Mouse (Mus musculus) cerebellum, postnatal 4 days (tissue): ENCODE data around the gene Cdc5l.
A peak's percentile ranks its signal among the peaks of the same experiment; 100 is the strongest.
"Not testable (repeated sequence)": the region's sequence is repeated elsewhere in the genome, so short reads cannot be mapped to it uniquely, and the experiment has no call there.

Source experiments
- DNase-seq, 2 experiments: peaks; one replicate each; pipeline ENCODE4 v3.0.0; 2022; ENCODE audit warnings: low spot score in 2 of 2, mixed read lengths in 1 of 2

The Cdc5l gene

DNA sequence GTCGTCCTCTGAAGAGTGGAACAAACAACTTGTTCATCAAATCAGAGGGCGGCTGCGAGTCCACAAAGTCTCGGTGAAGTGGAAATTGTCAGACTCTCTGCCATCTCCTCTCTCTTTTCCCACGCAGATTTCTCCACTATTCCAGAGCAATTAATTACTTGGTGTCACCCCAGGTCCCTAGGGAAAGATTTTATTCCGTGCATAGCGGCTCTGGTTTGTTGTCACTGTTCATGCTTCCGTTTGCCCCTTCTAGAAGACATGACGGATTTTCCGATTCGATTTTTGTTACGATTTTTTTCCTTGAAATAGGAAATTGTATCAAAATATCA, 689 bp upstream of the Cdc5l start:
- no peak for DNase-seq

DNA sequence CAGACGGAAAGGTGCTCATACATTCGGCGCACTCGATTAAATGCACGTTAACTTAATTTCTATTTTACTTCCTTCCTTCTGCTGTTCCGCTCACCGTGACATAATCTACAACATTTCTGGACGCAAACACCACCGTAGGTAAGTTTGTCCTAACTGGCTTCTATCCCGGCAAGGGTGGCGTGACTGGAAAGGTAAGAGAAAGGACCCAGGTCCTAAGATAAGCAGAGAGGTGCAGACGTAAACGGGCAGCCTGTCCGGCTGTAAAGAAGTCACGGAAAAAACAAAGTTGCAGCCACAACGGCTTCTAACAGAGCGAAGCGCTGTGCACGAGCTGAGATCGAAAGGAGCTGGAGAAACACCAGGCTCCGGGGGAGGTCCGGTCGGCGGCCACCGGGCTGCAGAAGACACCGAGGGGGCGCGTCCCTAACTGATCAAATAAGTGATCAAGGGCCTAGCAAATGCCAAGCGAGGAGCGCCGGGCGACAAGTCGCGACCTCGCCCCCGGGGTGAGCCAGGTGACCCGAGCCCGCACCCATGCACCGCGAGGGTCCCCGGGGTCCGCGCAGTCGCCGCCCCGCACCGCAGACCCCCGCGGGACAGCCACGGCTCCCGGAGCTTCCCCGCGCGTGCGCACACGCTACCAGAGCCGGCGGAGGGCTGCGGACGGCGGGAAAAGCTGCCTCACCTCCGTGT, 685 bp downstream of the Cdc5l start:
- peak in 1 of 2 experiments; percentile 23 for DNase-seq

DNA sequence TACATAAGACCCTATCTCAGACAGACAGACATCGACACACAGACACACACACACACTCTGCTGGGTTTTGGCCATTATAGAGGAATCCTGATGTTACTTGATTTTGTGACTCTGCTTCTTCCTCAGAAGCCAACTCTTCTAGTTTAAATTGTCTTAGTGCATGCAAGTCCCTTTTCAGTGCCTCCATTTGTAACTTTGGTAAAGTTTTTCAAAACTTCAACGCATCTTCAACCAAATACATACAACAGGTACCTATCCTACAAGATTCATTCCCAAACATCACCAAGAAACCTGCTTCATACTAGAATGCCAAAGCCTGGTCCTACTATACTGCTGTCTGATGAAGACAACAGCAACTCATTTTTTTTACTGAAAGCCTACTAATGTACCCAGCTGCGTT, 1.5 kb downstream of the Cdc5l start:
- DNase-seq = no peak

DNA sequence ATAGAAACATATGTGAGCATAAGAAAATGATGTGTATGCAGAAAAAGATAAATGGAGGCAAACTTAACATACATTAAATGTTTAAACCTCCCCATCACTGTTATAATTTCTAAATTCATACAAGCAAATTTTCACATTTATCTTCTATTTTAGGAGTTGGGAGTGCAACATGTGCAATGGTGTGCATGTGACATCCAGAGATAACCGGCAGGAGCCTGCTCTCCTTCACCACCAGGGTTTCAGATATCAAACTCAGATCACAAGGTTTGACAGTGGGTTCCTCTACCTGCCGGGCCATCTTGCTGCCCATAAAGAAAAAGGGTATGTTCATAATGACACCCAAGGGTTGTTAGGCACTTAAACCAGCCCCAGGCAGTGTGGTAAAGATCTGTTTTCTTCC, 16.1 kb downstream of the Cdc5l start:
- DNase-seq = no peak

DNA sequence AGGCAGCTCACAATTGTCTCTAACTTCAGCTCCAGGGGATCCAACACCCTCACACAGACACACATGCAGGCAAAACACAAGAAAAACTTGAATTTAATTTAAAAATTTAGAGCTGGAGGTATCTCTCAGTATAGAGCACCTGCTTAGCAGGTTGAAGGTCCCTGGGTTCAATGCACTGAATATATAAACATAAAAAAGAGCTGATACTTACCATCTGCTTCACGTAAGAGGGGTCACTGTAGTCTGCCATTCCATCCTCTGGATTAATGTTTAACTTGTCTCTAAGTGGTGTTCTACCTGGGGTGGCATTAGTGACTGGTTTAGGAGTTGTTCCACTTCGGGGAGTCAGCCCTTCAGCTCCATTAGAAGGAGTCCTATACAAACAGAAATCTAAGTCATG, 21.9 kb downstream of the Cdc5l start:
- not testable (repeated sequence) for DNase-seq

DNA sequence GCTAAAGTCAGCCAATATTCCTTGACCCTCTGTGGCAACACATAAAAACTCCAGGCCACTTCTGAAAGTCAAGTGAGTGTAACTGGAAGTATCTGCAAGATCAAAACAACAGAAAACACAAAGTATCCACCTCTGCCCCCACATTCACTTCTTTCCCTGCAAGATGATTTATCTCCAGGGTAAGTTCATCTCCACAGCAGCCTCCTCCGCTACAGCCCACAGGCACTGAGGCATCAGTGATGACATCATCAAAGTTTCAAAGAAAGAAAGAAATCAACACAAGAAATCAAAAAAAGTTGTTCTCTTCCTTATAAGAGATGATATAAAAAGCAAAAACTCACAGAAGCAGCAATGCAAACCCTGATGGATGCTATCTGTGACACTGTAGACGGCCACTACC, 24.8 kb downstream of the Cdc5l start:
- no peak for DNase-seq

DNA sequence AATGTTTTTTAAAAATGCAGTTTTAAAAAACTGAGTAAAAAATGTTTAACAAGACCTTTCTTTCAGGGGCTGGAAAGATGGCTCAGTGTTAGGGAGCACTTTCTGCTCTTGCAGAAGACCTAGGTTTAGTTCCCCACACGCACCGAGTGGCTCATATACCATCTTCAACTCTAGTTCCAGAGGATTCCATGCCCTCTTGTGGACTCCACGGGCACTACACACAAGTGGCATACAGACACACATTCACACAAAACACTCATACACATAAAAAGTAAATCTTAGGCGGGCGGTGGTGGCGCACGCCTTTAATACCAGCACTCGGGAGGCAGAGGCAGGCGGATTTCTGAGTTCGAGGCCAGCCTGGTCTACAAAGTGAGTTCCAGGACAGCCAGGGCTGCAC, 27.3 kb downstream of the Cdc5l start:
- peak in 1 of 2 experiments; percentile 8 for DNase-seq

DNA sequence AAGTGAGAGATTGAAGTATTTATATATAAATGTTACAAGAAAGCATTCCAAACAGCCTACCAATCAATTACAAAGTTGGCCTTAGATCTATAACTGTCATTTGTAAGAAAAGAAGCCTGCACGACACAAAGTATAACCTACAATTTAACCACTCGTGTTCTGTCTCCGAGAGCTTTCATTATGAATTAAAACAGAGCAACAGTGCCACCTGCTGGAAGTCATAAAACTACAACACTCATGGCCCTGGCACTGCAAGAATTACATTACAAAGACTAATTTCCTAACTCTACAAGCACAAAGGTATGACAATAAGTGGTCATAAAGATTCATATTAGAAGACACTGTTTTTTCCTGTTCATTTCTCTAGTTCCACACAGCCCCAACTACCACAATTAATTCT, 30.3 kb downstream of the Cdc5l start:
- peak in 1 of 2 experiments; percentile 39 for DNase-seq

DNA sequence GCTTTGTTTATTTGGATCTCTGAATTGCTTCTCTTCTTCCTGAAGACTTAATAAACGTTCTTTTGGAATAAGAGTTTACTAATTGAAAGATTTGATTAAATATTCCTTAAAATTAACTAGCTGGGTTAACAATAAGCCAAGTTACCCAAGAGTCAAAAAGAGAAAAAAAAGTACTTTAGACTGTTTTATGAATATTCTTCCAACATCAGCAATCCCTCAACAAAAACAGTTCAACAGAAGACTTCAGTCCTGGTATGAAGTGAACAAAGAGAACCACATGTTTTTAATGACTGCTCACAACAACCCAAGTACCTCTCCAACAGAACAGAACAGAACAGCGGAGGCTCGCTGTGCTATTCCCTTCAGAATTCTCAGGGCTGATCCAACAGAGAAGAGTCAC, 30.9 kb downstream of the Cdc5l start:
- no peak for DNase-seq

DNA sequence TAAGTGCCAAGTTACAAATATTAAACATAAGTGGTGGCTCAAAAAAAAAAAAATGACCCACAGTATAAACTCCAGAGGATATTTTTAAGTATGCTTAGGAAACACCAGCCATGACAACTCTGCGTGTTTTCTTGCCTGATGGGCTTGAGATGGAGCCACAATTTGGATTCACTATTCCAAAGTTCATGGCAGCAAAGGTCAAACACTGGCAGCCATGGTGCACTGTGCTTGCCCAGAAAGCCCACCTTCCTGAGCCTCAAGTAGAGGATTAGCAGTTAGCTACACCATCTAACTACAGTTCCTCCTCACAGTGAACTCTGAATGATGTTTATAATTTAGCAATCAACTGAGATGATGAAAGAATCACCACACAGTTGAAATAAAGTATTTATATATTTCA, 31.4 kb downstream of the Cdc5l start:
- no peak for DNase-seq

DNA sequence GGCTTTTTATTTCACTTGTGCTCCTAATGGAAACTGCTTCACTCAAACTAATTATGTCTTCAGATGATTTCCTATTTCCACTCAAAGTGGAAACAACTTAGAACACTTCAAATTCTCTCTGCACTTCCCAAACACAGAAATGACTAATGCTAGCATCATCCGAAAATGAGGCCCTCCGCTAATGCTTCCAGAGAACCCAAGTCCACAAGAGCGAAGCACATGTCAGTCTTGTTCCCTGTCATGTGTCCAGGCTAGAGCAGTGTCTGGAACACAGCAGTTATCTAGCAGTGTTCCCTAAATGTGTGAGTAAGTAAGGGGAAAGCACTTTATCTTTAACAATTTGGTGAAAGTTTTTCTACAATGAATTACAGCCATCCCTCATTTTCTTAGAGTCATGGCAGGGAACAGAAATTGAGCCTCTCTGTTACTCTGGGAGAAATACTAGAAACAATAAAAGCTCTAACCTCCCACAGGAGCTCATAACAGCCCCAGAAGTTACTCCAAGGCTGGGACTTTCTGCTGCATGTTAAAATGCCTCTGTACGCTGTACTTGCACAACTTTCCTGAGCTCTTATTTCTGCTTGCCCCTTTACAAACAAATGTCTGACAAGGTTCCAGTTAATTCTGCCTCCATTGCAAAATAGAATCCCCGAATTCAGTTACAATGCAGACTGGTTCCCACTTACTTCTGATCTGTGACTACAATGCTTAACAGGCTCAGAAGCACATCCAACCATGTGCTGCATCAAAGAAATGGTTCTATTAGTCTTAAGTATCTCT, 32.2 kb downstream of the Cdc5l start:
- DNase-seq = no peak

DNA sequence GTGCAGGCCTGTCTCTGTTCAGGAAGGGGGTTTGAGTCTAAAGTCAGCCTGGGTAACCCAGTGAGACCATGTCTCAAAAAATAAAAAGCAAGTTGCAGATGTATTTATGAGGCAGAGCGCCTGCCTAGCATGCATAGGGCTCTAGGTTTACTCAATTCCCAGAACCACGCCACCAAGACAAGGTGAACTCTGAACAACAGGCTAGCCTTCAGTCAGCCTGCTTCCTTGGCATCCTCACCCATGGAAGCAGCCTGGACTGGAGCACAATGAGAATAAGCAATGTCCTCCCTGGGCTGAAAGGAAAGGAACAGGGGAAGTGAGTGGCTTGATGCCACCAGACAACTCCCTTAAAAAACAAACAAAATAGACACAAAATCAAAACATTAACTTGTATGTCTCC, 35.5 kb downstream of the Cdc5l start:
- DNase-seq = no peak

DNA sequence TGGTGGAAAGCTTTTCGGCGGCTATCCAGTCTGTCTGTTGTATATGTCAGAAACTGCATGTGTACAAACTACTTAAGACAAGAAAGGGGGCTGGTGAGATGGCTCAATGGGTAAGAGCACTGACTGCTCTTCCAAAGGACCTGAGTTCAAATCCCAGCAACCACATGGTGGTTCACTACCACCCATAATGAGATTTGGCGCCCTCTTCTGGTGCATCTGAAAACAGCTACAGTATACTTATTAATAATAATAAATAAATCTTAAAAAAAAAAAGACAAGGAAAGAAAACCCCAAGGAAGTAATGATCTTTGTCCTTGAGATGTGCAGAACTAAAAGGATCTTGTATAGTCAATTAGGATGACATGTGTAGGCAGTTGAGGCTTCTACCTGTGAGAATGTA, 36.0 kb downstream of the Cdc5l start:
- DNase-seq = no peak

DNA sequence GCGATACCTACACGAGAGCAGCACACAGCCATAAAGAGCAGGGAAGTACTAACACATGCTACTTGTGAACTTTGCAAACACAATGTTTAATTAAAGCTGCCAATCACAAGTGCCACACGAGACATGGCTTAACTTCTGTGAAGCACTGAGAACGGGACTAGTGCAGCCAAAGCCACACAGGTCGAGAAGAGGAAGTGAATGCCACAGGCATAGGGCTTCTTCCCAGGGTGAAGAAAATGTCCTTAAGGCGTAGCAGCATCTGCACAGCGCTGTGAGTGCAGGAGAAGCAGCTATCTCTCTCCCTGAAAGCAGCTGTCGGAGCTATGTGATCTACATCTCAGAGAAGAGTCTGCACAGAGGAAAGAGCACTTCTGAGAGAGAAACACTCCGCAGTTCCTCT, 38.9 kb downstream of the Cdc5l start:
- no peak for DNase-seq

DNA sequence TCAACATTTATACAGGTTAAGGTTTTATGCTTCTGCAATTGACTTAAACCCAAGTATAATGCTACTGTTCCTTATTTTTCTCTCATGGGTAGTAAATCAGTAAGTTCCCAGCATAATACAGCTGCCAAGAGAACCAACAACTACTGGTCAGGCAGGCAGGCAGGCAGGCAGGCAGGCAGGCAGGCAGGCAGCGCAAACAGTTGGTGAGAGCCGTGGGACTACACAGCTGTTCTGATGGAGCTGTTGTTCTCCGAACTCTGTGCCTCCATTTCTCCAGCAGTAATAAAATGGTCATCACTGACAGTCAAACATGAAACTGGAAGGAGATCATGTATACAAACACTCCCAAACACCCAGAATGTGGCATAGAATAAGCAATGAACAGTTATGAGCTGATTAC, 39.8 kb downstream of the Cdc5l start:
- DNase-seq = no peak

DNA sequence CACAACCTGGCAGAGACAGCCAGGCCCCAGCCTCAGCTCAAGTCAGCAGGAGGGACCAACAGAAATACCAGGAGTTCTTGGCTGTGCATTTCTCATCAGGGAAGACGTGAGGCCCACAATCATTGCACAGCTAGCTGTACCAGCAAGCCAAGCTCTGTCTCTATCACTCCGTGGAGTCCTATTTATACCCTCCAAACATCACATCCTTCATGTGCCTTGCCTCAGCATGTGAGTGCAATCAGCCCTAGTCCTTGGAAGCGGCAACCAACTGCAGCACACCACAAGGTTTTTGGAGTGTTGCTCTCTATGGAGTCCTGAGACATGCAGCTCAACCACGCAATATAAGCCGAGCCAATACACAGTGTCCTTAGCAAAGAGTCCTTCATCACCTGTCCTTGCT, 43.6 kb downstream of the Cdc5l start:
- no peak for DNase-seq

DNA sequence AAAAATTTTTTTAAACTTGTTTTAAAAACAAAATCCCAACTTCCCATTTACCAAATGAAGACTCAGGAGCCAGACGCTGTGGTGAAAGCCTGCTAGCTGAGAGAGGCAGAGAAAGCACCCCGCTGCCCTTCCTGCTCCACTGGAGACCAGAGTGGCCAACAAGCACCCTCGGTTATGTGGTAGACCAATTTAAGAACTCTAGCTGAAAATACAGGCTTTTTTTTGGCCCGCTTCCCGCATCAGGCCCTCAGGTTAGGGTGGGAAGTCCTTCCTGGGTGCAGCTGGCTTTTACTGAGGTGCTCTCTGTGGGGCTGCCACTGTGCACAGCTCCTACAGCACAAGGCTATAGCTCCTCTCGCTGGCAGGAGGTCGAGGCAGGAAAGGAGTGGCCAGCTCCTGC, 46.6 kb downstream of the Cdc5l start:
- DNase-seq = no peak

DNA sequence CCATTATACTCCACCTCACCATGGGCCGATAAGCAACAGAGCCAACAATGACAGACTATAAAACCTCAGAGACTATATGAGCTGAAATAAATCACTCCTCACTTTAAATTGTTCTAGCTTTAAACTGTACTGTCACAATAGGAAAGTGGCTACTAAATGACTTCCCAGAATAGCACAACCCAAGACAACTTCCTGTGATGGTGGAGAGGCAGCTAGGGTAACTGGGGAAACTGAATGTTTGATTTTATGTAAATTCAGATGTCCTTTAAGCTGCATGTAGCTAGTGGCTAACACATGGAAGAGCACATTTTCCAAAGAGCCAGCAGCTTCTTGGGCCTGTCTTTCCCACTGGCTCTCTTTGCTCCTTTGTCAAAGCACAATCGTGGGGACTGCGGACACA, 50.2 kb downstream of the Cdc5l start:
- no peak for DNase-seq

DNA sequence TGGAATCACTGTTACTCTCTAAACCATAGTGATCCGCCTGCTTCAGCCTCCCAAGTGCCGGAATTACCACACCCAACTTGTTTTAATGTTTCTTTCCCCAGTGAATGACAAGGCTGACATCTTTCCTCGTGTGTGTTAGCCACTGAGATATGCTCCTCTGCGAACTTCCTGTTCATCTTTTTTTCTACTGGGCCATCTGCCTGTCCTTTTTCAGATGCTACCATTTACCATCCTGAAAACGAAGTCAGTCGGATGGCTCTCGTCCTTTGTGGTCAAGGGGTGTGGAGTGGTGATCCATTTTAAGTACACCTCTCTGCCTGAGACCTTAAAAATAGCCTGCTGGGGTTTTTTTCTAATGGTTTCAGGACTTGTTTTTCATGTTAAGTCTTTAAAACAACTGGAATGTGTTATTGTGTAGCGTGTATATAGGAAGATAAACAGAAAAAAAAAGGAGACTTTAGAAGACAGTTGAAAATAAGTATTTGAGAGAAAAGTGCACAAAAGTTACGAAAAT, 54.2 kb downstream of the Cdc5l start:
- DNase-seq = no peak

DNA sequence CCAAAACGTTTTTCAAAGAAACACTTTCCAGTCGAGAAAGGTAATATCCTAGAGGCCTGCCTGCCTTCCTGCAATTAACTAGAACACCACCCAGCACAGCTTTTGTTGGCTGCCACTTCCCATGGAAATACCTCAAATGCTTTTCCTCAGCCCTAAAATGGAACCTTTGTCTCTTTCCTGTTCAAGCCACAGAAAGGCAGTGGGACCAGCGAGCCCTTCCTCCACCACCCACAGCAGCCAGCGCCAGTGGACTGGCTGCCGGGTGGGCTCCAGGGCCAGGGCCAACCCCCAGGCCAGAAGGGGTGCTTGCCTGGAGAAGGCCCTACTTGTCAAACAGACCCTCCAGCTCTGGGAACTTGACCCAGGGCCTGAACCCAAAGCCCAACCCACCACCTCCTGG, 56.2 kb downstream of the Cdc5l start:
- no peak for DNase-seq

DNA sequence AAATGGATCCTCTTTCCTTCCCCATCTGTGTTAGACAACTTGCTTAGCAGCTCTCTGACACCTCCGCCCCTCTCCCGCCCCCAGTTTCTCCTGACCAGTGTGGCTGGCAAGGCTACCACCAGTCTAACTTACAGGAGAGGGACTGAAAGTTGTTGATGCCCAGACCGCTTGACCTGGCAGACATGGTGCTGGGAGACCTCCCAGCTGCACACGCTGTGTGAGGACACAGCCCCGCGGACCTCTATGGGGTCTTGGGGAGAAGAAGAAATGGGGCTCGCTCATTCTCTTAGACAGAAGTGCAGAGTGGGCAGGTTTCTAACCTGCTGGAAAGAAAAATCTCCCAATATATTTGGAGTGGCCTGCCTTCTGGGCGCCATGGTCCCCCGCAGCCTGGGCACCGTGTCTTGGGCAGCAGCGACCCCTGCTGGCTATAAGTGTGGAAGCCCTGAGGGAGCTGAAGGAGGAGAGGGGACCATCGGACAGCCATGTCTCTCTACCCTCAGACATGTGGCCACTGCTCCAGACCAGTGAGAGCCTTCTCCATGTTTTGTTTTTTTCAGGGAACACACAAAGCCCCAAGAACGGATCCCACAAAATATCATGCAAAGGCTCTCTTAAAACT, 59.4 kb downstream of the Cdc5l start:
- DNase-seq = peak; percentile 79 to 90

DNA sequence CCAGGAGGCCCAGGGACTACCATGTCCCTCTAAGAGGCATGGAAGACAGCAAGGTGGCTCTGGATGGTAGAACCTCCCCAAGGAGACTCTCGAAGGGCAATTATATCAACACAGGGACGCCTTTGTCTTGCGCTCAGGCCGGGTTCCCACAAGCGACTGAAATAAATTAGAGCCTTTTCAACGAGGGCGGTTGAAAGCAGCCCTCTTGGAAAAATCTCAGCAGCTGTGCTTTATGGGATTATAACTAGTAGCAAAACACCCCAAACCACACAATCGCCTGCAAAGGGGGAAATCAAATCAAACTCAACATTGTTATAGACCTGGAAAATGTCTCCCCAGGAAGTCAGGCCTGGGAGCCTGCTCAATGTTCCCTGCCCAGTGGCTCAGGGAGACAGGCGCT, 62.5 kb downstream of the Cdc5l start:
- no peak for DNase-seq

DNA sequence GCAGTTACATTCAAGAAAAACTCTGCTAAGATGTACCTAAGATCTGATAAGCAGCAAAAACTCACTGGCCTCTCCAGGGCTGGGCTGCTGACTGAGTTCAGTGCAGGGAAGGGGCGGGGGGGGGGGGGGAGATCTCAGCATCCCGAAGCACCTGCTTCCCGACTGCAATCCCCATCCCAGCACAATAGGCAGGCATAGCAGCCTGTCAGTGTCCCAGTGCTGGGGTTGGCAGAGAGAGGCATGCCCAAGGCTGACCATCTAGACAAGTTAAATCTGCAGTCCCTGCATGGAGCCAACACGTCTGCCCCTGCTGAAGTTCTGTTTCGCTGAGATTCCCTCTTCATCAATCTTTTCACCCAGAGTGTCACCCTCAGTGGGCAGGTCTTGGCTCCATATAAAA, 63.0 kb downstream of the Cdc5l start:
- DNase-seq = no peak
